Mouse (Mus musculus) hindbrain, embryonic 15.5 days (tissue): Measurements from ENCODE around the gene Serpinb6c. TPM values are rescaled to one million over a fixed set of nuclear protein-coding genes. Genes with fewer than 3 reads are reported as not detected.

ENCODE experiments used
- ATAC-seq: fragments of 200-750 bp; cut with Nextera tagmentation; 2 replicates; pipeline ENCODE4 v1.8.0; 2017; ENCODE audit warnings: low read depth, moderate number of reproducible peaks, moderate TSS enrichment; ENCODE audit not compliant: low FRiP score
- H3K27ac ChIP-seq: fragments of 300-500 bp; sonication (generic); replicated peaks from 2 replicates; pipeline ENCODE4 v1.5.1; 2015; ENCODE audit warnings: mild to moderate bottlenecking, inconsistent platforms
- H3K27me3 ChIP-seq: fragments of 300-500 bp; sonication (generic); 2 replicates; pipeline ENCODE4 v1.6.1; 2015; ENCODE audit warnings: control low read depth, inconsistent platforms
- H3K36me3 ChIP-seq: fragments of 300-500 bp; sonication (generic); 2 replicates; pipeline ENCODE4 v1.6.1; 2015; ENCODE audit warnings: control low read depth, inconsistent platforms
- H3K4me1 ChIP-seq: fragments of 300-500 bp; sonication (generic); replicated peaks from 2 replicates; pipeline ENCODE4 v1.6.1; 2015; ENCODE audit warnings: control low read depth, inconsistent platforms
- H3K4me2 ChIP-seq: fragments of 300-500 bp; sonication (generic); 2 replicates; pipeline ENCODE4 v1.6.1; 2015; ENCODE audit warnings: moderate library complexity, mild to moderate bottlenecking, inconsistent platforms
- H3K4me3 ChIP-seq: fragments of 300-500 bp; sonication (generic); 2 replicates; pipeline ENCODE4 v1.5.1; 2015; ENCODE audit warnings: mild to moderate bottlenecking, inconsistent platforms
- H3K9ac ChIP-seq: fragments of 300-500 bp; sonication (generic); 2 replicates; pipeline ENCODE4 v1.6.1; 2015; ENCODE audit warnings: inconsistent platforms
- H3K9me3 ChIP-seq: fragments of 300-500 bp; sonication (generic); 2 replicates; pipeline ENCODE4 v1.6.1; 2016; ENCODE audit warnings: control low read depth, inconsistent platforms
- WGBS: fragments of 180-500 bp; shearing (Covaris S2); methylation state at CpG from one replicate; pipeline ENCODE4 v1.1.7; 2015; 5-methylcytosine and 5-hydroxymethylcytosine counted together
- polyA plus RNA-seq: library from polyadenylated mRNA; unstranded; fragments of >200 nt; fragmentation: Nextera tagmentation; extraction: Ambion mirVana; gene quantifications from 2 replicates; pipeline ENCODE4 v1.2.1, GENCODE M21; 2015

Serpinb6c gene
- polyA plus RNA-seq, 1 experiment from 2014 or later, result 0.14 TPM

- H3K4me2 ChIP-seq, result no peak overlapping the region
- H3K4me1 ChIP-seq, result peaks cover 2% of the 10 kb centered on the region; the same call in 1 of the 2 replicates
- H3K27ac ChIP-seq, result no peak overlapping the region
- peaks cover 3% of the 10 kb centered on the region; the same call in 1 of the 2 replicates for H3K36me3 ChIP-seq
- no peak overlapping the region for H3K4me3 ChIP-seq
- no peaks in the 10 kb centered on the region for H3K27me3 ChIP-seq
- no peaks in the 10 kb centered on the region for H3K9me3 ChIP-seq
- WGBS, result 78% methylated on average over 2 of the region's 2 CpGs
- H3K9ac ChIP-seq, result no peak overlapping the region
- ATAC-seq, result no peak
Observed at GRCm38 (mm10) chr13:33930281-33930680, 24.8 kb upstream of the Serpinb6c start.

GRCm38 (mm10) chr13:33921699-33922098 lies 16.2 kb upstream of the Serpinb6c start:
- ATAC-seq, result no peak
- Histone ChIP-seq H3K9ac (no peak overlapping the region), H3K36me3 (peaks cover 49% of the 10 kb centered on the region), H3K4me3 (no peak overlapping the region), H3K27ac (no peak overlapping the region), H3K9me3 (no peaks in the 10 kb centered on the region), H3K4me1 (no peaks in the 10 kb centered on the region), H3K27me3 (no peaks in the 10 kb centered on the region), H3K4me2 (no peak overlapping the region)
- 90% methylated on average over 5 of the region's 5 CpGs for WGBS

GRCm38 (mm10) chr13:33921041-33921440 lies 15.5 kb upstream of the Serpinb6c start:
- Histone ChIP-seq H3K36me3 (peaks cover 51% of the 10 kb centered on the region), H3K27ac (no peak overlapping the region), H3K27me3 (no peaks in the 10 kb centered on the region), H3K4me2 (no peak overlapping the region), H3K9ac (no peak overlapping the region), H3K4me3 (no peak overlapping the region), H3K9me3 (no peaks in the 10 kb centered on the region), H3K4me1 (no peaks in the 10 kb centered on the region)
- WGBS, result 88% methylated on average over 6 of the region's 6 CpGs
- no peak for ATAC-seq

- H3K27ac ChIP-seq, result no peak overlapping the region
- no peaks in the 10 kb centered on the region for H3K36me3 ChIP-seq
- 85% methylated on average over 3 of the region's 3 CpGs for WGBS
Observed at GRCm38 (mm10) chr13:33906821-33907220, 1.3 kb upstream of the Serpinb6c start.

GRCm38 (mm10) chr13:33903290-33903689 lies 2.2 kb downstream of the Serpinb6c start:
- no peaks in the 10 kb centered on the region for H3K4me1 ChIP-seq
- H3K9me3 ChIP-seq, result no peaks in the 10 kb centered on the region
- H3K9ac ChIP-seq, result no peak overlapping the region
- H3K27ac ChIP-seq, result no peak overlapping the region
- no peaks in the 10 kb centered on the region for H3K36me3 ChIP-seq
- no peak overlapping the region for H3K4me3 ChIP-seq
- WGBS, result 93% methylated on average over 2 of the region's 2 CpGs
- ATAC-seq, result no peak
- no peaks in the 10 kb centered on the region for H3K27me3 ChIP-seq
- H3K4me2 ChIP-seq, result no peak overlapping the region

More at GRCm38 (mm10) chr13:33906821-33907220, 1.3 kb upstream of the Serpinb6c start:
- Histone ChIP-seq H3K4me2 (no peak overlapping the region), H3K4me3 (no peak overlapping the region), H3K4me1 (no peaks in the 10 kb centered on the region), H3K9me3 (no peaks in the 10 kb centered on the region), H3K27me3 (no peaks in the 10 kb centered on the region), H3K9ac (no peak overlapping the region)
- ATAC-seq, result no peak

GRCm38 (mm10) chr13:33894207-33894606 lies 11.3 kb downstream of the Serpinb6c start:
- WGBS, result 44% methylated on average over 2 of the region's 2 CpGs
- no peaks in the 10 kb centered on the region for H3K27me3 ChIP-seq
- no peak for ATAC-seq
- no peaks in the 10 kb centered on the region for H3K9me3 ChIP-seq
- no peak overlapping the region for H3K4me2 ChIP-seq
- H3K9ac ChIP-seq, result no peak overlapping the region
- H3K36me3 ChIP-seq, result no peaks in the 10 kb centered on the region
- no peak overlapping the region for H3K4me3 ChIP-seq
- H3K4me1 ChIP-seq, result no peaks in the 10 kb centered on the region
- H3K27ac ChIP-seq, result no peak overlapping the region

- Histone ChIP-seq H3K4me1 (no peaks in the 10 kb centered on the region), H3K4me2 (no peak within 1 kb of the TSS), H3K36me3 (no peaks in the 10 kb centered on the region), H3K4me3 (no peak within 1 kb of the TSS), H3K9me3 (no peaks in the 10 kb centered on the region), H3K9ac (no peak within 1 kb of the TSS), H3K27me3 (no peaks in the 10 kb centered on the region), H3K27ac (no peak within 1 kb of the TSS)
- 74% methylated on average over 1 of the region's 1 CpGs for WGBS
- ATAC-seq, result no peak
Observed at GRCm38 (mm10) chr13:33843308-33843707, 62.2 kb downstream of the Serpinb6c start, which contains the start of gene Serpinb6e. Gene Serpinb6e, minus strand, starts transcription at chr13:33843408.

GRCm38 (mm10) chr13:33830751-33831150 lies 74.8 kb downstream of the Serpinb6c start:
- H3K4me2 ChIP-seq, result no peak overlapping the region
- no peak overlapping the region for H3K4me3 ChIP-seq
- 87% methylated on average over 2 of the region's 2 CpGs for WGBS
- no peak for ATAC-seq
- H3K9ac ChIP-seq, result no peak overlapping the region
- no peak overlapping the region for H3K27ac ChIP-seq
- H3K4me1 ChIP-seq, result no peaks in the 10 kb centered on the region
- no peaks in the 10 kb centered on the region for H3K27me3 ChIP-seq
- H3K9me3 ChIP-seq, result no peaks in the 10 kb centered on the region
- no peaks in the 10 kb centered on the region for H3K36me3 ChIP-seq

Other genes starting within 250 kb of the Serpinb6c start
- gene Serpinb6d, start 244.3 kb downstream of the Serpinb6c start, polyA plus RNA-seq, result not detected in 2 replicates
- not detected in 2 replicates for gene Serpinb6e, start 62.3 kb downstream of the Serpinb6c start, polyA plus RNA-seq
- 9.0 and 9.1 TPM in 2 replicates for gene Nqo2, start 59.0 kb upstream of the Serpinb6c start, polyA plus RNA-seq
- gene Ripk1, start 96.7 kb upstream of the Serpinb6c start, polyA plus RNA-seq, result 7.3 and 8.0 TPM in 2 replicates
- gene Serpinb6a, start 97.1 kb upstream of the Serpinb6c start, polyA plus RNA-seq, result 38.8 and 39.0 TPM in 2 replicates
- gene Bphl, start 131.9 kb upstream of the Serpinb6c start, polyA plus RNA-seq, result 36.6 and 41.4 TPM in 2 replicates
- gene Tubb2a, start 172.3 kb upstream of the Serpinb6c start, polyA plus RNA-seq, result 3,041 and 3,094 TPM in 2 replicates
- gene Tubb2b, start 224.8 kb upstream of the Serpinb6c start, polyA plus RNA-seq, result 939 and 1,019 TPM in 2 replicates